Mouse (Mus musculus): ENCODE data around the gene Map1lc3b.

- no peak for TF ChIP-seq CHD1 (IDR thresholded peaks at IDR 0.05; ENCODE audit: low read depth, low read length)
- TF ChIP-seq EP300 (IDR thresholded peaks at IDR 0.05; ENCODE audit: low read depth in 1 of 2, low read length in 2 of 2), result no peak
- no peak for TF ChIP-seq CTCF (IDR thresholded peaks at IDR 0.05 in 2 of 3, conservative IDR thresholded peaks at IDR 0.05 in 1 of 3; ENCODE audit: control insufficient read depth in 1 of 3, insufficient read depth in 1 of 3, low read depth in 2 of 3, low read length in 3 of 3, poor library complexity in 1 of 3, severe bottlenecking in 1 of 3)
- TF ChIP-seq GABPA (IDR thresholded peaks at IDR 0.05; ENCODE audit: low read depth, low read length), result no peak
- no peak for TF ChIP-seq E2F4 (IDR thresholded peaks at IDR 0.05; ENCODE audit: borderline replicate concordance, low read depth, low read length)
- no peak for TF ChIP-seq JUND (IDR thresholded peaks at IDR 0.05; ENCODE audit: low read depth, low read length)
- TF ChIP-seq GATA1 (IDR thresholded peaks at IDR 0.05; ENCODE audit: low read depth, low read length), result no peak
- TF ChIP-seq USF1 (IDR thresholded peaks at IDR 0.05; ENCODE audit: low read depth, low read length), result no peak
Observed at GRCm38 (mm10) chr8:121550056-121550455, 40.1 kb upstream of the Map1lc3b start.
